Mouse (Mus musculus) heart, embryonic 10.5 days (tissue): ENCODE measurements around the gene Hexdc. TPM values are rescaled to one million over a fixed set of nuclear protein-coding genes. Genes with fewer than 3 reads are reported as not detected.

ENCODE experiments used
- DNase-seq: peaks from one replicate; pipeline ENCODE4 v3.0.0-alpha.2; 2017; ENCODE audit warnings: low spot score
- H3K27ac ChIP-seq: fragments of 300-500 bp; sonication (generic); 2 replicates; pipeline ENCODE4 v1.5.1; 2016; ENCODE audit warnings: mild to moderate bottlenecking
- H3K27me3 ChIP-seq: fragments of 300-500 bp; sonication (generic); 2 replicates; pipeline ENCODE4 v1.6.1; 2016; ENCODE audit warnings: mild to moderate bottlenecking; ENCODE audit not compliant: poor library complexity, insufficient read depth, severe bottlenecking
- H3K36me3 ChIP-seq: fragments of 300-500 bp; sonication (generic); 2 replicates; pipeline ENCODE4 v1.6.1; 2016; ENCODE audit warnings: mild to moderate bottlenecking, moderate library complexity
- H3K4me1 ChIP-seq: fragments of 300-500 bp; sonication (generic); 2 replicates; pipeline ENCODE4 v1.6.1; 2016; ENCODE audit warnings: mild to moderate bottlenecking
- H3K4me3 ChIP-seq: fragments of 300-500 bp; sonication (generic); 2 replicates; pipeline ENCODE4 v1.5.1; 2016; ENCODE audit warnings: mild to moderate bottlenecking, moderate library complexity
- H3K9me3 ChIP-seq: fragments of 300-500 bp; sonication (generic); 2 replicates; pipeline ENCODE4 v1.6.1; 2016; ENCODE audit warnings: mild to moderate bottlenecking, moderate library complexity
- WGBS: fragments of 180-500 bp; shearing (Covaris S2); methylation state at CpG from one replicate; pipeline ENCODE4 v1.1.7; 2016; 5-methylcytosine and 5-hydroxymethylcytosine counted together
- polyA plus RNA-seq: library from polyadenylated mRNA; unstranded; fragments of >200 nt; fragmentation: Nextera tagmentation; extraction: Ambion mirVana; gene quantifications from 2 replicates; pipeline ENCODE4 v1.2.1, GENCODE M21; 2016

Gene Hexdc
- polyA plus RNA-seq, 1 experiment from 2014 or later = 7.6 TPM

- peaks cover 42% of the 10 kb centered on the region for H3K4me1 ChIP-seq
- H3K27ac ChIP-seq = peak overlapping the region; percentile 72; the same call in 1 of the 2 replicates
- DNase-seq = no peak
- no peak overlapping the region for H3K4me3 ChIP-seq
- no peaks in the 10 kb centered on the region; the same call in 1 of the 2 replicates for H3K36me3 ChIP-seq
- H3K9me3 ChIP-seq = no peaks in the 10 kb centered on the region
- H3K27me3 ChIP-seq = no peaks in the 10 kb centered on the region
- 30% methylated on average over 4 of the region's 4 CpGs for WGBS
Observed at GRCm38 (mm10) chr11:121232706-121233105, 28.5 kb downstream of the Hexdc start.

GRCm38 (mm10) chr11:121235475-121236238, 31.4 kb downstream of the Hexdc start:
- Histone ChIP-seq H3K36me3 (peaks cover 14% of the 10 kb centered on the region), H3K9me3 (no peaks in the 10 kb centered on the region), H3K27me3 (no peaks in the 10 kb centered on the region), H3K27ac (peak overlapping the region; percentile 99), H3K4me3 (peak overlapping the region; percentile 75), H3K4me1 (peaks cover 38% of the 10 kb centered on the region)
- DNase-seq = no peak
- WGBS = 25% methylated on average over 9 of the region's 9 CpGs

GRCm38 (mm10) chr11:121236564-121237344, 32.5 kb downstream of the Hexdc start, which contains the start of gene Narf:
TSS of gene Narf (plus strand) at chr11:121237253.
- Histone ChIP-seq H3K4me1 (peaks cover 36% of the 10 kb centered on the region), H3K27ac (peak within 1 kb of the TSS; percentile 99), H3K36me3 (peaks cover 21% of the 10 kb centered on the region), H3K27me3 (no peaks in the 10 kb centered on the region), H3K4me3 (peak within 1 kb of the TSS; percentile 75), H3K9me3 (no peaks in the 10 kb centered on the region)
- WGBS = under 1% methylated on average over 50 of the region's 50 CpGs
- peak; percentile 100 for DNase-seq

- H3K9me3 ChIP-seq = no peaks in the 10 kb centered on the region
- H3K36me3 ChIP-seq = peaks cover 29% of the 10 kb centered on the region
- no peaks in the 10 kb centered on the region for H3K27me3 ChIP-seq
- WGBS = 5% methylated on average over 28 of the region's 28 CpGs
- DNase-seq = no peak
- H3K4me3 ChIP-seq = peak overlapping the region; percentile 75
- H3K27ac ChIP-seq = peak overlapping the region; percentile 99
- H3K4me1 ChIP-seq = peaks cover 30% of the 10 kb centered on the region
Observed at GRCm38 (mm10) chr11:121237345-121238128, 33.3 kb downstream of the Hexdc start.

- peak overlapping the region; percentile 75; the same call in 1 of the 2 replicates for H3K4me3 ChIP-seq
Observed at GRCm38 (mm10) chr11:121239669-121240068, 35.4 kb downstream of the Hexdc start.

GRCm38 (mm10) chr11:121250196-121250595, 46.0 kb downstream of the Hexdc start:
- H3K27ac ChIP-seq = no peak overlapping the region
- no peak overlapping the region for H3K4me3 ChIP-seq
- WGBS = 87% methylated on average over 8 of the region's 8 CpGs
- H3K27me3 ChIP-seq = no peaks in the 10 kb centered on the region
- no peaks in the 10 kb centered on the region; the same call in 1 of the 2 replicates for H3K4me1 ChIP-seq
- no peak for DNase-seq
- peaks cover 93% of the 10 kb centered on the region for H3K36me3 ChIP-seq
- no peaks in the 10 kb centered on the region for H3K9me3 ChIP-seq

More at GRCm38 (mm10) chr11:121239669-121240068, 35.4 kb downstream of the Hexdc start:
- Histone ChIP-seq H3K4me1 (peaks cover 25% of the 10 kb centered on the region), H3K27ac (peak overlapping the region; percentile 71; the same call in 1 of the 2 replicates), H3K9me3 (no peaks in the 10 kb centered on the region), H3K36me3 (peaks cover 49% of the 10 kb centered on the region), H3K27me3 (no peaks in the 10 kb centered on the region)
- no peak for DNase-seq
- 52% methylated on average over 2 of the region's 2 CpGs for WGBS

- peak; percentile 92 for DNase-seq
- Histone ChIP-seq H3K4me1 (peaks cover 12% of the 10 kb centered on the region; the same call in 1 of the 2 replicates), H3K9me3 (no peaks in the 10 kb centered on the region), H3K4me3 (peak within 1 kb of the TSS; percentile 94), H3K36me3 (peaks cover 48% of the 10 kb centered on the region), H3K27me3 (no peaks in the 10 kb centered on the region), H3K27ac (peak within 1 kb of the TSS; percentile 93)
- WGBS = 2% methylated on average over 91 of the region's 91 CpGs
Observed at GRCm38 (mm10) chr11:121259160-121260100, 55.2 kb downstream of the Hexdc start, which contains the start of gene Foxk2. TSS of gene Foxk2 (plus strand) at chr11:121259990.

GRCm38 (mm10) chr11:121260211-121260906, 56.1 kb downstream of the Hexdc start:
- Histone ChIP-seq H3K27ac (peak overlapping the region; percentile 93), H3K9me3 (no peaks in the 10 kb centered on the region), H3K4me1 (peaks cover 12% of the 10 kb centered on the region; the same call in 1 of the 2 replicates), H3K36me3 (peaks cover 46% of the 10 kb centered on the region), H3K27me3 (no peaks in the 10 kb centered on the region), H3K4me3 (peak overlapping the region; percentile 94)
- WGBS = under 1% methylated on average over 59 of the region's 60 CpGs
- no peak for DNase-seq

- Histone ChIP-seq H3K27ac (peak overlapping the region; percentile 93; the same call in 1 of the 2 replicates), H3K36me3 (peaks cover 46% of the 10 kb centered on the region), H3K9me3 (no peaks in the 10 kb centered on the region), H3K4me3 (peak overlapping the region; percentile 94), H3K27me3 (no peaks in the 10 kb centered on the region), H3K4me1 (peaks cover 12% of the 10 kb centered on the region; the same call in 1 of the 2 replicates)
- WGBS = 48% methylated on average over 2 of the region's 2 CpGs
- no peak for DNase-seq
Observed at GRCm38 (mm10) chr11:121261074-121261473, 56.8 kb downstream of the Hexdc start.
